Mouse (Mus musculus) mouse trophoblast stem cell (cell line): Measurements from ENCODE around the gene Cdh13.
"Not testable (repeated sequence)": the region's sequence is repeated elsewhere in the genome, so short reads cannot be mapped to it uniquely, and the experiment has no call there.

ENCODE experiments used
- in situ Hi-C, 2 experiments: fragments of 300-500 bp; cut with MseI, MboI; formaldehyde crosslinking; loops; 2 replicates in 1 of 2; 3 replicates in 1 of 2; pipeline ENCODE4 v1.15.1; 2025

Cdh13 gene

DNA sequence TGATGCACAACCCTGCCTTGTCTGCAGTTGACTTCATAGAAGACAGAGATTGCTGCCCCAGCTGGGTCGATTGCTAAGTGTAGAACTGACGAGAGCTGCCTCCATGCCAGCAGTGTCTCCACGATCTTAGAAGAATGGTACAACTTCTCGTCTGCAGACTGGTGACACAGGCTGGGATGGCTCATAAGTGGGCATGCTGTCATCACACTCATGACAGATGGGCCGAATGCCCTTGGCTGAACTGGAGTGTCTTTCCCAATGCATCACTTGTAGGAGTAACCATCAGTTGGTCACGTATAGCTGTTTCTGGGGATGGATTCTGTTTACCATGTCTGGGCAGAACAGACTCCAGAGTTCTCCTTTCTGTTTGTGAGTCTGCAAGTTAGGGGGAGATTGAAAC lies 392.7 kb downstream of the Cdh13 start:
- in situ Hi-C loops, result no loop called here

- in situ Hi-C loops, result no loop called here
Observed at GRCm38 (mm10) chr8:118679347-118679746, 395.8 kb downstream of the Cdh13 start.

GRCm38 (mm10) chr8:118683386-118683785 lies 399.9 kb downstream of the Cdh13 start:
- in situ Hi-C loops, result no loop called here

DNA sequence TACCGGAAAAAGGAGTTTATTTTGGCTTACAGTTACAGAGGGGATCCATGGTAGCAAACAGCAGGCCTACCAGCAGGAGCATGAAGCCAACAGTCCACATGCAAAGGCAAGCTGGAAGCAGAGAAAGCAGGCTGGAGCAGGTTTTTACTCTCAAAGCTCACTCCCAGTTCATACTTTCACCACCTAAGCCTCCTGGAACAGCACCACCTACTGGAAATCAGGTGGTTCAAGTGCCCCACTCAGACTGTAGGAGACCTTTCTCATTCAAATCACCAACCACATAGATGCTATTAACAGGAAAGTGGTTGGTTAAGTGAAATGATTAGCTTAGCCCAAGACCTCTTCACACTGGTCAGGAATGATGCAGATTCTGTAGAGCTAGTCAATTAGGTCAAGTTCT lies 402.3 kb downstream of the Cdh13 start:
- in situ Hi-C loops, result no loop called here

GRCm38 (mm10) chr8:118689849-118690248 lies 406.3 kb downstream of the Cdh13 start:
- in situ Hi-C loops, result no loop called here

DNA sequence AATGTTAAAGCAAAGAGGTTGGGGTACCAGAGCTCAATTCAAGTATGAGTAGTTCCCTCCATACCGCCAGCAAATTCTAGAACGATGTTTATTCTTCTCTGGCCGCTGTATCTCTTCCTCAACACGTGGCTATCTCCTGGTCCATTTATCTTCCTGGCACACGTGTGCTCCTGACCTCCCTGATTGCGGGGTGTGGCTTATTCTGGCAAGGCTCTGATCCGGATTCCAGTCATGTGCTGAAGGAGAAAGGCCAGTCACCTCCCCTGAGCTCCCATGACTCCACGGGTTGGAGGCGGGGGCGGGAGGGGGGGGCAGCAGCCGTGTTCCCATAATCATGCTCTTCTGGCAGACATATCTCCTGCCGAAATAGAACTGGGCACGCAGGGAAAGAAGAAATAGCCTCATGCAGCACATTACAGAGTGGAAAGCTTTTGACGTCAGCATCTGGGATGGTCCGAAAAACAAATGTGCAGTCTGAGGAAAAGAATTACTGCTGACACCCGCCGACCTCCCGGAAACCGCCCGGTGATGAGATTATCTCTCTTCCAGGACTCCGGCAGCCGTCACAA lies 417.9 kb downstream of the Cdh13 start:
- in situ Hi-C loops, result no loop called here

DNA sequence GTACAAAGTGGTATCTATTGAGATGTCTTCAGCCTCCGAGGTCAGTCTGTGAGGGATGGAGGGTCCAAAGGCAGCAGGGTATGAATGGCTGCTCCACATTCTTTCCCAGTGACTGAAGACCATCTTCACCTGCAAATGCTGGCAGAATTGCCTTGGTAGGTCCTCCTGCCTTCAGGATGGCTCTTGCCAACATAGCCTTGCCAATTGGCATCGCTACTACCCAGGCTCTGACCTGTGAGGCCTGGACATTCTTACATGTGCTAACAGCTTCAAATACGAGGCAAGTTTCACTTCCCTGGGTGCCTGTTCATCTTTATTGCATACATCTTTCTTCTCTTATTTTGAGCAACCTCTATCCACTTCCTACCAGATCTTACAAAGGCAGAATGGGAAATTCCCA lies 425.8 kb downstream of the Cdh13 start:
- in situ Hi-C loops, result no loop called here

DNA sequence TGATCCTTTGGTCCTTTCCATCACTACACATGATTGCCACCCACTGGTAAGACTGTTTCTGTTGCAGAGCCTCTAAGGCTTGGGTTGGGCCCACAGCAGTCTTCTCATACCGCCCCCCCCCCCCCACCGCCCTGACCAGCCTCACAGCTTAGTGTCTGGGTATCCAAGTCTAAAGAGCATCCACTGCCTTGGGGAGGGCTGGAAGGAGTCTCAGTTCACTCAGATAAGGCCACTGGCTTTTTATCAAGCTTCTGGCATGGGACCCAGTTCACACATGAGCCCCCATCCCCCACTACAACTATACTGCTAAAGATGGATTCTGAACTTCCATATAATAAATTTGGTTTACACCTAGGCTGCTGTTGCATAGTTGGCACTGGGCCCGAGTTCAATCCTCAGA lies 428.1 kb downstream of the Cdh13 start:
- in situ Hi-C loops, result no loop called here

- in situ Hi-C loops, result no loop called here
Observed at GRCm38 (mm10) chr8:118713111-118713510, 429.6 kb downstream of the Cdh13 start.

- in situ Hi-C loops, result no loop called here
Observed at GRCm38 (mm10) chr8:118713596-118713995, 430.1 kb downstream of the Cdh13 start.

DNA sequence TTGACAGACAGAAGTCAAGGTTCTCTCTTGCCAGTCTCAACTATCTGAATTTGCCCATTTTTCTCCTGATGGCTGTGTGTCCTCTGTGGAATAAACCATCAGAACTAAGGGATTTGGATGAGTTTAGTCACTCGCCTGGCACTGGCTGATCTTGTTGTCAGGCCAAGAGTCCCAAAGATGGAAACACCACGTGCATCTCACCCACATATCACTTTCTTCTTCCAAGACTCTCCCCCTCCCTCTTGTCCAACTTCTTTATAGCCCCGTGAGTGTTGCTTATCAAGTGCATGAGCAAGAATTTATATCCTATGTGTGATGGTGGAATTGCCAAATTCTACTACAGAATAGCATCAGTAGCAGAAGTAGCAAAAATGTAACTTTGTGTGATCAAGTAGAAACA lies 439.4 kb downstream of the Cdh13 start:
- in situ Hi-C loops, result no loop called here

GRCm38 (mm10) chr8:118725651-118726050 lies 442.1 kb downstream of the Cdh13 start:
- in situ Hi-C loops, result no loop called here

GRCm38 (mm10) chr8:118741781-118742180 lies 458.2 kb downstream of the Cdh13 start:
- in situ Hi-C loops, result no loop called here

DNA sequence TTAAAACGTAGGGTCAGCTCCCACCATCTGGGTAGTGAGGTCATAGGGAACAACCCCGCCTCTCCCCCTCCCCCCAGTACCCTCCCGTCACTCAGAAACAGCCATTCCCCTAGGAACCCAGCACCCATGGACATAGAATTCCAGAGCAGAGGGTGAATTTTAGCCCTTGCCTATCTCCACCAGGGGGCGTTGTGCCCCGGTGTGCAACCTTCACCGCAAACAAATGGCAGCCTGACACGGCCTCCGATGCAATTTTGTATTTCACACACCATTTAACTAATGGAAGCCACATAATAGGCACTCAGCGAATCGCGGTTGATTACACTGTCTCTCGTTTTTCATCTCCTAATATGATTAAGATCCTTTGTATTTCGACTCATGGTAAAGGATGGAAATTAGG lies 461.5 kb downstream of the Cdh13 start:
- in situ Hi-C loops, result no loop called here

GRCm38 (mm10) chr8:118748041-118748604 lies 464.6 kb downstream of the Cdh13 start:
- in situ Hi-C loops, result no loop called here

DNA sequence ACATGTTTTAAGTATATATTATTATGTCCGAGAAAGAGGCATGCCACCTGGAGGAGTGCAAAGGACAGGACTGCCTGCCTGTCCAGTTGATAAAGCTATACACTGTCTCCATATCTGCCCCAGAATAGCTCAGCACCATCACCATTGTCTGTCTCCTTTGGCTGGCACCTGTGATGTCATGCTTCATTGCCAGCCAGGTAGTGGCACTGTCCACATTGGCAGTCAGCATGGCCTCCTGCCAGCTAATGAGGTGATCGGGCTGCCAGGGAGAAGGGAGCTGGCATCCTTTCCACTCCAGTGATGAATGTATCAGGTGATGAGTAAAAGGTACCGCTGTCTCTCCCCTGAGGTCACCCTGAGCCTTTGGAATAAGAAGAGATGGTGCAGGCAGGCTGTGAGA lies 465.7 kb downstream of the Cdh13 start:
- in situ Hi-C loops, result no loop called here

- in situ Hi-C loops, result no loop called here
Observed at GRCm38 (mm10) chr8:118749786-118750185, 466.3 kb downstream of the Cdh13 start.

GRCm38 (mm10) chr8:118753710-118754109 lies 470.2 kb downstream of the Cdh13 start:
- in situ Hi-C loops, result no loop called here

DNA sequence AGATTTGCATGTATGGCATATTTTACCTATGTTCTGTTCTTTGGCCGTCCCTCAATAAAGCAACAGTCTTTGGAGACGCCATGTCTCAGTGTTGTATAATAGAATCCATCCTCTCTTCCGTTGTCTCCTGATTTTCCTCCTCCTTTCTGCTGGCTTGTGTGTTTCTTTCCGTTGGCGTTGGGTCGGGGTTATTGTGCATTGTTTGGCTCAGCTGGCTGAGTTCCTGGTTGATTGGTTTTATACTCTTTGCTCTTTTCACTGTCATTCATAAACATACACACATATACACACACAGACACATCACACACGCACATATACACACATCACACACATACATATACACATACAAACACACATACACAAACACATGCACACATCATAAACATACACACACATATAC lies 470.6 kb downstream of the Cdh13 start:
- in situ Hi-C loops, result no loop called here

DNA sequence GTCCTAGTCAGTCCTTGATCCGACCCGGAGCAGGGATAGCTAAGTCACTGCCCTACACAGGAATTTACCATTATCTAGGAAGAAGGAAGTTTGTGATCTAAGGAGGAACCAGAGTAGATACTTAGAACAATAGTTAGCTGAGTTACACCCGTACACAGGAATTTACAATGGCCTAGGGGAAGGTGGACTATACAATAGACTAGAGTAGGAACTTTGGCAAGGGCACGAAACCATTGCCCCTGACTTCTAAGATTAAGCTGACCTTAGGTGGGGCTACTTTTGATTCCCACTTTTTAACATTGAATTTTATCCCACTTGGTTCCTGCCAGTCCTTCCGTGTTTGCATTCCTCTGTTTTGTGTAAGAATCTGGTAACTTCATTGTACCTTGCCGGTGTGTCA lies 494.0 kb downstream of the Cdh13 start:
- in situ Hi-C loops, result not testable (repeated sequence)

GRCm38 (mm10) chr8:118778374-118778773 lies 494.8 kb downstream of the Cdh13 start:
- in situ Hi-C loops, result no loop called here

- in situ Hi-C loops, result no loop called here
Observed at GRCm38 (mm10) chr8:118785646-118786045, 502.1 kb downstream of the Cdh13 start.

GRCm38 (mm10) chr8:118789649-118790048 lies 506.1 kb downstream of the Cdh13 start:
- in situ Hi-C loops, result no loop called here

DNA sequence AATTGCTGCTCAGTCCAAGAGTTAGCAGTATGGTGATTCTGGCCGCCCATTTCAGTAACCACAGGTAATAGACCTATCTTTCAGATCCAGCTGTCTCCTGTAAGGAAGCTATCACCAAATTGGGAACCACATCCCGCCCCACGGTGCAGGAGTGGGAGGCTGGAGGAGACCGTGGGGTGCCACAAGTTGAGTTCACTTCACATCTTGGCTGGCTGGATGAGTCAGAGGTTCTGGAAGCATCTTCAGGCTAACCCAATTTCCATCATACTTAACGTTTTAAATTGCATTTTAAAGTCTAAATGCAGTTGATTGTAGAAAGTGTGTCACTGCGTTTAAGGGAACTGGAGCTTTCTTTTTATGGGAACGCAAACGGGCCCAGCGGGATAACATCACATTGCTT lies 511.4 kb downstream of the Cdh13 start:
- in situ Hi-C loops, result no loop called here
